Mouse (Mus musculus): ENCODE measurements around the gene Tmem217. TPM values are rescaled to one million over a fixed set of nuclear protein-coding genes. Genes with fewer than 3 reads are reported as not detected.

Gene Tmem217
- not detected for polyA plus RNA-seq (2014; fragmentation: Illumina TruSeq; extraction: RNeasy Lipid Tissue Mini Kit (QIAGEN cat#74804); ENCODE audit: low replicate concordance)

DNA sequence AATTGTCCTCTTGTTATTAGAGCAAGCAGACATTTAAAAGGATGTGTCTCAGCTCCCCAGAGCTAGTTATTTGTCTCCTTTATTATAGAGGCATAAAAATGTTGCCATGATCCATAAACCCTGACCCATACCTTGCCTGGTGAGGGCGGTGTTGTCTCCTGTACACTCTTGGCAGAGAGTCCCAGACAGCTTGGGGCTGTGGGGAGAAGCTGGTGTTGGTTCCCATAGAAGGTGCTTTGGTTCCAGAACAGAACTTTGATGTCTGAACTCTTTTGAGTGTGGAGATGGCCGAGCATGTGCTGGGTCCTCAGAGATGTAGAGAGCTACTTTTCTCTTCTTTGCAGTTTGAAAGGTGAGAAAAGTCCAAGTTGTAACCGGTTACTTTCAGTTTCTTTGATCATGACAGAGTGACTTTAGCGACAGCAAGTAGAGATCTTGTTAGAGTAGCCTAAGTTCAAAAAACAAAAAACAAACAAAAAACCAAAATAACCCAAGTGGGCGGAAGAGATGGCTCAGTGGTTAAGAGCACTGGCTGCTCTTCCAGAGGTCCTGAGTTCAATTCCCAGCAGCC, at the start of gene Tmem217:
Gene Tmem217, minus strand, starts transcription at position 224 of the 571 bp plus-strand sequence.

DNA sequence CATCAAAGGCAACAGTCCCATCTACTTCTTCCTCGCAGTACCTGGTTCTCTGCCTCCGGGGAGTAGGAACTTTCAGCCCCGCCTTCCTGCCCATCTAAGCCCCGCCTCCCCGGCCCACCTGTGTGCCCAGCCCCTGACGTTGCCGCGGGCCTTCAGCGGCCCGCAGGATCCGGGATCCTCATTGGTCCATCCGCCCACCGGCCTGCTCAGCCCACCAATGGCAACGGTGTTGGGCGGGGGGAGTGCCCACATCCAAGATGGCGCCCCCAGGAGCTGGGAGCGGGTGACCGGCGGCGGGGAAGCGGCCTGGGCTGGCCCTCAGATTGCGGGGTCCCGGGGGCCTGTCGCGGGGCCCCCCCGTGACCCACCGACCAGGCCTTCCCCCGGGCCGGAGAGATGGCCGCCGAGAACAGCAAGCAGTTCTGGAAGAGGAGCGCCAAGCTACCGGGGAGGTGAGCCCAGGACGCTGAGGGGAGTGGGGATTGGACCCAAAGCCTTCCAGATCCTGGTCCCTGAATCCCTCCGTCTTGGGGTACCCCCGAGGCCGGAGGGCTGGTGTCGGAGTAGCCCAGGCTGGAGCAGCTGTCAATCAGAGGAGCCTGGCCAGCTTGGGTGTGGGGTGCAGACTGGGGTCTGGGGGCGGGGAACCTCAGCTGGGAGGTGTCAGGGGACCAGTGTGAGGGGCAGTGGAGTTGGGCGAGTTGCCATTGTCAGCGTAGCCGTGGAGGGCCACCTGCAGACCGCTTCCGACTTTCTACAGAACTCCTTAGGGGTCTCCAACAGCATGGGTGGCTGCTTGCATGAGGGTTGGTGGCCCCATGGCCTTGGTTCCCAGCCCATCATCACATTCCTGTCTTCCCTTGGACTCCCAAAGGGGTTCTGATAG, 2.4 kb downstream of the Tmem217 start, which contains the start of the genes Gm17657 and Tbc1d22b:
Gene Gm17657, minus strand, starts transcription at position 96 of the 886 bp plus-strand sequence.
Gene Tbc1d22b, plus strand, starts transcription at position 243 of the 886 bp plus-strand sequence.

DNA sequence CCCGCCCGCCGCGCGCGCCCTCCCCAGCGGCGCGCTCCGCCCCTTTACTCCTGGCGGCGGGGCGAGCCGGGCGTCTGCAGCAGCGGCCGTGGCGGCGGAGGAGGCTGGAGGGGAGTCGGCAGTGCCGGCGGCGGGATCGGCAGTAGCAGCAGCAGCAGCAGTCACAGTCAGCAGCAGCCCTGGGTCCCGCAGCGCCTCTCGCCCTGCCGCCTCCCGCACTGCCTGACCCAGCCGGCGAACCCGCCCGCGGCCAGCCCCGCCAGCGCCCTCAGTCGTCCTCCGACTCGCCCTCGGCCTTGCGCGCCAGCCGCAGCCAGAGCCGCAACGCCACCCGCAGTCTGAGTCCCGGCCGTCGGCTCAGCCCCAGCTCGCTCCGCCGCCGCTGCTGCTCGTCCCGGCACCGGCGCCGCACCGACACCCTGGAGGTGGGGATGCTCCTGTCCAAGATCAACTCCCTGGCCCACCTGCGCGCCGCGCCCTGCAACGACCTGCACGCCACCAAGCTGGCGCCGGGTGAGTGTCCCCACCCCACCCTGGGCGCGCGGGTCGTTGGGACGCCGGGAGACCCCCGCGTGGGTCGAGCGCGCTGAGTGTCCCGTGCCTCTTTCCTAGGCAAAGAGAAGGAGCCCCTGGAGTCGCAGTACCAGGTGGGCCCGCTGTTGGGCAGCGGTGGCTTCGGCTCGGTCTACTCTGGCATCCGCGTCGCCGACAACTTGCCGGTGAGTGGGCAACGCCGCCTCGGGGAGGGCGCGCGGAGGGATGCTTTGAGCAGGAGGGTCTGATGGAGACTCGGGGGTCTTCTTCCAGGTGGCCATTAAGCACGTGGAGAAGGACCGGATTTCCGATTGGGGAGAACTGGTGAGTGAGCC, 61.2 kb downstream of the Tmem217 start, which contains the start of gene Pim1:
Gene Pim1, plus strand, starts transcription at position 41 of the 869 bp plus-strand sequence.

Other genes starting within 250 kb of the Tmem217 start
- not detected for gene Pi16, start 234.7 kb downstream of the Tmem217 start, polyA plus RNA-seq (2014; fragmentation: Illumina TruSeq; extraction: RNeasy Lipid Tissue Mini Kit (QIAGEN cat#74804); ENCODE audit: low replicate concordance)
- 2.2 TPM for gene Mtch1, start 204.5 kb downstream of the Tmem217 start, polyA plus RNA-seq (2014; fragmentation: Illumina TruSeq; extraction: RNeasy Lipid Tissue Mini Kit (QIAGEN cat#74804); ENCODE audit: low replicate concordance)
- 0.63 TPM for gene Fgd2, start 191.5 kb downstream of the Tmem217 start, polyA plus RNA-seq (2014; fragmentation: Illumina TruSeq; extraction: RNeasy Lipid Tissue Mini Kit (QIAGEN cat#74804); ENCODE audit: low replicate concordance)
- gene Pim1, start 61.6 kb downstream of the Tmem217 start, polyA plus RNA-seq (2014; fragmentation: Illumina TruSeq; extraction: RNeasy Lipid Tissue Mini Kit (QIAGEN cat#74804); ENCODE audit: low replicate concordance) = 66.6 TPM
- gene Gm17657, start 2.7 kb downstream of the Tmem217 start, polyA plus RNA-seq (2014; fragmentation: Illumina TruSeq; extraction: RNeasy Lipid Tissue Mini Kit (QIAGEN cat#74804); ENCODE audit: low replicate concordance) = not detected
- 6.2 TPM for gene Tbc1d22b, start 2.6 kb downstream of the Tmem217 start, polyA plus RNA-seq (2014; fragmentation: Illumina TruSeq; extraction: RNeasy Lipid Tissue Mini Kit (QIAGEN cat#74804); ENCODE audit: low replicate concordance)
- 11.1 TPM for gene Rnf8, start 62.4 kb upstream of the Tmem217 start, polyA plus RNA-seq (2014; fragmentation: Illumina TruSeq; extraction: RNeasy Lipid Tissue Mini Kit (QIAGEN cat#74804); ENCODE audit: low replicate concordance)
- 1.4 TPM for gene Gm28043, start 62.5 kb upstream of the Tmem217 start, polyA plus RNA-seq (2014; fragmentation: Illumina TruSeq; extraction: RNeasy Lipid Tissue Mini Kit (QIAGEN cat#74804); ENCODE audit: low replicate concordance)
- gene Cmtr1, start 108.2 kb upstream of the Tmem217 start, polyA plus RNA-seq (2014; fragmentation: Illumina TruSeq; extraction: RNeasy Lipid Tissue Mini Kit (QIAGEN cat#74804); ENCODE audit: low replicate concordance) = 10.9 TPM
- 4.0 TPM for gene Ccdc167, start 164.7 kb upstream of the Tmem217 start, polyA plus RNA-seq (2014; fragmentation: Illumina TruSeq; extraction: RNeasy Lipid Tissue Mini Kit (QIAGEN cat#74804); ENCODE audit: low replicate concordance)